Mouse (Mus musculus): Measurements from ENCODE around the gene Atp2b2.

DNA sequence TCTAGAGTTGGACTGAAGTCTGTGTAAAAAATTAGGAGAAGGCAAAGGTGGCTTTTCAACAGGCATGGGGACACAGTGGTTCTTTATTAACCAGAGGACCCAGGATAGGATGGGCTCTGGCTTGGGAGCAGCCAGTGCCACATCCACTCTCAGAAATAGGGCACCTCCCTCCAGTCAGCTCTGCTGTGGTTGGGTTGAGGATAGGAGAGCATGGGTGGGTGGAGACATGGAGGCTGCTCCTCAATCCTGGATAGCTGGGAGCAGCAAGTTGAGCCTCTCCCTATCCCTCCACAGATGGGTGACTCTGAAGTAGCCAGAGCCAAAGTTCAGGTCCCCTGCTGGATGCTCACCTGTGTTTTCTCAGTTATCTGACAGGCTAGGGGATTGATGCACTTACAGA lies 297.3 kb downstream of the Atp2b2 start:
- no peak for TF ChIP-seq POLR2A (IDR thresholded peaks at IDR 0.05; ENCODE audit: low read depth, low read length)
- TF ChIP-seq CTCF (IDR thresholded peaks at IDR 0.05; ENCODE audit: extremely low read depth, insufficient read depth, insufficient read length, insufficient replicate concordance): no peak
